Mouse (Mus musculus) embryonic facial prominence, embryonic 10.5 days (tissue): ENCODE measurements around the gene Dhx40. TPM values are rescaled to one million over a fixed set of nuclear protein-coding genes. Genes with fewer than 3 reads are reported as not detected.
A peak's percentile ranks its signal among the peaks of the same experiment; 100 is the strongest.

Experiments used
- DNase-seq: peaks from one replicate; pipeline ENCODE4 v3.0.0-alpha.2; 2017; ENCODE audit warnings: low spot score
- H3K27ac ChIP-seq: fragments of 300-500 bp; sonication (generic); replicated peaks from 2 replicates; pipeline ENCODE4 v1.5.1; 2016; ENCODE audit warnings: mild to moderate bottlenecking
- H3K27me3 ChIP-seq: fragments of 300-500 bp; sonication (generic); replicated peaks from 2 replicates; pipeline ENCODE4 v1.6.1; 2016; ENCODE audit warnings: low read depth, mild to moderate bottlenecking; ENCODE audit not compliant: poor library complexity, severe bottlenecking
- H3K36me3 ChIP-seq: fragments of 300-500 bp; sonication (generic); replicated peaks from 2 replicates; pipeline ENCODE4 v1.6.1; 2016; ENCODE audit warnings: mild to moderate bottlenecking, moderate library complexity
- H3K4me1 ChIP-seq: fragments of 300-500 bp; sonication (generic); 2 replicates; pipeline ENCODE4 v1.6.1; 2016
- H3K4me3 ChIP-seq: fragments of 300-500 bp; sonication (generic); 2 replicates; pipeline ENCODE4 v1.5.1; 2016; ENCODE audit warnings: mild to moderate bottlenecking, moderate library complexity
- H3K9me3 ChIP-seq: fragments of 300-500 bp; sonication (generic); 2 replicates; pipeline ENCODE4 v1.6.1; 2016; ENCODE audit warnings: mild to moderate bottlenecking
- WGBS: fragments of 180-500 bp; shearing (Covaris S2); methylation state at CpG from one replicate; pipeline ENCODE4 v1.1.7; 2016; 5-methylcytosine and 5-hydroxymethylcytosine counted together
- polyA plus RNA-seq: library from polyadenylated mRNA; unstranded; fragments of >200 nt; fragmentation: Nextera tagmentation; extraction: Ambion mirVana; gene quantifications from 2 replicates; pipeline ENCODE4 v1.2.1, GENCODE M21; 2016

The Dhx40 gene
- polyA plus RNA-seq = 34.6 and 36.2 TPM in 2 replicates

DNA sequence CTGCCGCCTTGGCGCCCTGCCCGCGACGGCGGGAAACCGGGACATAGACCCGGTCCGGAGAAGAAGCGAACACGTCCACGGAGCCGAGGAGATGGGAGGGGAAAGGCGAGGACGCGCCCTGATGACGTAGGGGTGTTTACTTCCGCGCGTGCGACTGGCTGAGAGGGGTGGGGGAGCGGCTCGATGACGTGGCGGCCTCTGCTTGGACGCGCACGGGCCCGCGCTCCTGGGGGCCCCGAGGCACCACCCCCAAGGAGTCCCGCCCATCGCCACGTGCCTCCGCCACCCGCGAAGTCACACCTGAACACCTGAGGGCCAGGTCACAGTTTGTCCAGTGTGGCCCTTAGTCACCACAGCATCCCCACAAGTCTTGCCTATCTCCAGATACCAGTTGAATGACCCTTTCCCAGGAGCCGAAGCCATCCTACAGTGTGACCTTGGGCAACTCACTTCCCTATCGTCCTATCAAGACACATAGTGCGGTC is at the start of gene Dhx40:
Gene Dhx40 (minus strand): TSS at position 242 of the 485 bp plus-strand sequence.
- Histone ChIP-seq H3K4me3 (peak within 1 kb of the TSS; percentile 99), H3K27me3 (no peaks in the 10 kb centered on the region), H3K9me3 (no peaks in the 10 kb centered on the region), H3K27ac (peak within 1 kb of the TSS; percentile 89), H3K36me3 (peaks cover 38% of the 10 kb centered on the region), H3K4me1 (peaks cover 12% of the 10 kb centered on the region)
- WGBS = 5% methylated on average over 40 of the region's 40 CpGs
- DNase-seq = peak; percentile 94

- Histone ChIP-seq H3K27me3 (no peaks in the 10 kb centered on the region), H3K9me3 (no peaks in the 10 kb centered on the region), H3K27ac (no peak overlapping the region), H3K4me3 (no peak overlapping the region), H3K36me3 (no peaks in the 10 kb centered on the region), H3K4me1 (peaks cover 31% of the 10 kb centered on the region)
- 82% methylated on average over 12 of the region's 12 CpGs for WGBS
- no peak for DNase-seq
These were observed 48.3 kb upstream of the Dhx40 start for GRCm38 (mm10) chr11:86855639-86856425.

- Histone ChIP-seq H3K27ac (no peak overlapping the region), H3K4me1 (peaks cover 27% of the 10 kb centered on the region), H3K9me3 (no peaks in the 10 kb centered on the region), H3K36me3 (no peaks in the 10 kb centered on the region), H3K4me3 (no peak overlapping the region), H3K27me3 (no peaks in the 10 kb centered on the region)
- no peak for DNase-seq
- 84% methylated on average over 3 of the region's 3 CpGs for WGBS
These were observed 45.5 kb upstream of the Dhx40 start for GRCm38 (mm10) chr11:86853081-86853480.

DNA sequence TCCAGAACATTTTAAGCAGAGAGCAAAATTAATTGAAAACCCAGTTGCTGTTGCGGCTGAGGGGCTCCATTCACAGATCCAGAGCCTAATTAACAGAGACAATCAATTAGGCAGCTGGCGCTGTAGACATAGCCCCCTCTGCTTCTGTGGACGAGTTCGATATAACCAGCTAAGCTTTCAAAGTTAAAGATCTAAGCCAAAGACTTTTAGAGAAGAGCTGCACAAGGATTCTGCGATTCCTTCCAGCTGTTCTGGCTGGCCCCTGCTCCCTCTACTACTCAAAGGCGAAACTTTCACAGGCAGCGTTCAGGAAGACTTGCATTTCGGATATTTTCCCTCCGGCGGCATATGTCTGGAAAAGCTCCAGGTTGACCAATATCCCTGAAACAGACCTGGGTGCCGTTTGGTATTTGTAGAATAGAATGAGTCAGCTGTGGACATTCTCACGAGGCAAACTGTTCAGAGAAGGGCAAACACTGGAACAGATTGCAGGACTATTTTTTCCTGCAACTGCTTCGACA is 45.0 kb upstream of the Dhx40 start:
- WGBS = 64% methylated on average over 13 of the region's 13 CpGs
- no peaks in the 10 kb centered on the region for H3K27me3 ChIP-seq
- no peaks in the 10 kb centered on the region for H3K36me3 ChIP-seq
- no peak for DNase-seq
- H3K4me3 ChIP-seq = no peak overlapping the region
- no peak overlapping the region for H3K27ac ChIP-seq
- no peaks in the 10 kb centered on the region for H3K9me3 ChIP-seq
- peaks cover 27% of the 10 kb centered on the region for H3K4me1 ChIP-seq

DNA sequence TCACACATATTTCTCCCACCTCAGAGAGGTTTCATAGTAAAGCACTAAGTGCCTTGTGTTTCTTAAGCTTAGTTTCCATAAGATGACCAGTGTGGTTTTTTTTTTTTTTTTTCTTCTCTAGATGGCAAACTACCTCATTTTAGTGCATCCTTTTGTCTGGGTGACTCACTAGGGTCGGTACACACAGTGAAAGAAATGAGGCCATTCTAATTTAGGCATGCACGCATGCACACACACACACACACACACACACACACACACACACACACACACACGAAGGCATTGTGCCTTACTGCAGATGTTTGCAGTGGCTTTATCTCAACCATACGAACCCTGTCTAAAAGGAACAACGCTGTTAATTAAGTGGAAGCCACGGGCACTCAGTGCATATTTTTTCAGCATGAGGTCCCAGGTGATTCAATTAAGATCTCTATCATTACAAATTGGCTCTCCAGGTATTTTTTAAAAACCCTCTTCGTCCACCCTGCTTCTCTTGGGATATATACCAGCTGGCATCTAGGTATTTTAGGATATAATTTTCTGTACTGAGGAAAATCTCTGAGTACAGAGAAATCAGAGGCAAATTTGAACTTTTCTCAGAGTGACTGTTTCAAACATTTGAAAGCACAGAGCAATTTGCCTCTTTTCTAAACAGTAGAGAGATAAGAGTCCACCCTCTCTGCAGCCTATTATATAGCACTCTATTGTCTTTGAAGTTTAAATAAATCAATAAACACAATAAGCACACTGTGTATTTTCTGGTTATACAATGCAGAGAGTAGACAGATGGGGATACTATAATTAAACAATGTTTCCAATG is 44.4 kb upstream of the Dhx40 start:
- Histone ChIP-seq H3K4me3 (no peak overlapping the region), H3K27ac (no peak overlapping the region; the same call in 1 of the 2 replicates), H3K4me1 (peaks cover 27% of the 10 kb centered on the region), H3K27me3 (no peaks in the 10 kb centered on the region), H3K36me3 (no peaks in the 10 kb centered on the region), H3K9me3 (no peaks in the 10 kb centered on the region)
- WGBS = 48% methylated on average over 7 of the region's 7 CpGs
- no peak for DNase-seq

GRCm38 (mm10) chr11:86851234-86851671 is 43.7 kb upstream of the Dhx40 start:
- Histone ChIP-seq H3K27ac (no peak overlapping the region; the same call in 1 of the 2 replicates), H3K4me3 (no peak overlapping the region), H3K4me1 (peaks cover 25% of the 10 kb centered on the region), H3K36me3 (no peaks in the 10 kb centered on the region), H3K9me3 (no peaks in the 10 kb centered on the region), H3K27me3 (no peaks in the 10 kb centered on the region)
- DNase-seq = no peak
- WGBS = 68% methylated on average over 7 of the region's 7 CpGs

DNA sequence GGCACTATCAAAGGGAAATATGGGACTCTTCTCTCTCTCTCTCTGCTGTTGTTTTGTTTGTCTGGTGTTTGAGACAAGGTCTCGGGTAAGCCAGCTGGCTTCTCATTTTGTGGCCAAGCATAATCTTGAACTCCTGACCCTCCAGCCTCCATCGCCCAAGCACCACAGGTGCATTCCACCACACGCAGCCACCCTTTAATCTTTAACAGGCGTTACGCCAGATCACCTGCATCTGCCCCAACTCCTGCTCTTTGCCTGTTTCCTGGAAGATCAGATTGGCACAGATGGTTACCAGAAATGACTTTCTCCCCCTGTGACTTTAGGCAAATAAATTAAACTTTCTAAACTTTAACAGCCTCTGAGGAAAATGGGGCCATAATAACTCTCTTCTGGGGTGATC is 36.3 kb upstream of the Dhx40 start:
- Histone ChIP-seq H3K27me3 (no peaks in the 10 kb centered on the region), H3K4me3 (no peak overlapping the region), H3K36me3 (no peaks in the 10 kb centered on the region), H3K27ac (no peak overlapping the region), H3K9me3 (no peaks in the 10 kb centered on the region), H3K4me1 (peaks cover 18% of the 10 kb centered on the region)
- no peak for DNase-seq
- 74% methylated on average over 5 of the region's 5 CpGs for WGBS

- no peak overlapping the region for H3K27ac ChIP-seq
- H3K36me3 ChIP-seq = no peaks in the 10 kb centered on the region
- H3K4me3 ChIP-seq = no peak overlapping the region
- no peak for DNase-seq
- H3K27me3 ChIP-seq = no peaks in the 10 kb centered on the region
- H3K9me3 ChIP-seq = no peaks in the 10 kb centered on the region
- WGBS = 85% methylated on average over 8 of the region's 8 CpGs
- H3K4me1 ChIP-seq = peaks cover 18% of the 10 kb centered on the region
These were observed 33.7 kb upstream of the Dhx40 start for GRCm38 (mm10) chr11:86841261-86841660.

DNA sequence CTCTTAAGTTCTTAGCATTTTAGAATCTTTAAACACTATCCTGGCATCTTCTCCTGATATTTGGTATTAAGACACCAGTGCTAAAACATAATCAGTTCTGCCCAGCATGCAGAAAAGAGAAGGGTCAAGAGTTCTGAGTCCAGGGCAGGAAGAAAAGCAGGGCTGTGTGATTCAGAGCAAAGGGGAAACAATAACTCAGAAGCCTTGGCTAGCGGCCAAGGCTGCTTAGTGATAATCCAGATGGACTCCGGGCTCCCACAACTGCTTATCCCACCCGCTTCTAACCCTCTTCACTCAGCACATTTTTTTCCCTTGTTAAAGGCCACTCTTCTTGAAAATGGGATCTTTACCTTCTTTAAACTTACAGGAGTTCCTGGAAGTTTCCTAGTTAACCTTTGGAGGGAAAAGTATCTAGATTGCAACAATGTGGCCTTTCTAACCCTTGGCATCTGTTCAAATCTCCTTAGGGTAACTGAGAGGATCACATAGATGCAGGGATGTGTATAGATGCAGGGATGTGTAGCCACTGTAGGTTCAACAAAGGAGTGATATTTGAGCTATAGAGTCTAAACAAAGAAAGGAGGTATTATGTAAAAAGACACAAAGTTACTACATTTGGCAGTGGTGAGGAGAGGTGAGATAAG is 33.1 kb upstream of the Dhx40 start:
- 41% methylated on average over 3 of the region's 3 CpGs for WGBS
- Histone ChIP-seq H3K4me1 (peaks cover 18% of the 10 kb centered on the region), H3K27ac (no peak overlapping the region), H3K4me3 (no peak overlapping the region), H3K36me3 (no peaks in the 10 kb centered on the region), H3K9me3 (no peaks in the 10 kb centered on the region), H3K27me3 (no peaks in the 10 kb centered on the region)
- DNase-seq = no peak

- Histone ChIP-seq H3K9me3 (no peaks in the 10 kb centered on the region), H3K27me3 (no peaks in the 10 kb centered on the region), H3K36me3 (no peaks in the 10 kb centered on the region), H3K4me1 (peaks cover 18% of the 10 kb centered on the region), H3K27ac (no peak overlapping the region), H3K4me3 (no peak overlapping the region)
- no peak for DNase-seq
- 69% methylated on average over 7 of the region's 7 CpGs for WGBS
These were observed 32.3 kb upstream of the Dhx40 start for GRCm38 (mm10) chr11:86839716-86840447.

DNA sequence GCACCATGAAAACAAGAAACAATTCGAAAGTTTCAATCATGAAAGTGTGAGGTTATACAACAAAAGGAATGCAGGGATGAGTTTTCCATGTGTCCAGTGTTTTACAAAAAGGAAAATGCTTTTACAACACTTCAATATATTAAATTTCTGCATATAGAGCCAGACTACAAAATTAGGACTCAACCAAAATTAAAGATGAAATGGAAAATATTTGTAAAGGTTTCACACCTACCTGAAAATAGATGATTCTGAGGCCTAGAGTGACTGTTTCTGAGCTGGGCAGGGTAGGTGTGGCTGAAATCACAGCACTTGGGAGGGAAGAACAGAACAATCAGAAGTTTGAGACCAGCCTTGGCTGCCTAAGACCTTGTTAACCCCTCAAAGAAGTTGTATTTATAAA is 31.2 kb upstream of the Dhx40 start:
- WGBS = 78% methylated on average over 1 of the region's 1 CpGs
- no peaks in the 10 kb centered on the region for H3K36me3 ChIP-seq
- H3K27me3 ChIP-seq = no peaks in the 10 kb centered on the region
- no peak for DNase-seq
- no peaks in the 10 kb centered on the region for H3K9me3 ChIP-seq
- peaks cover 18% of the 10 kb centered on the region for H3K4me1 ChIP-seq
- no peak overlapping the region for H3K4me3 ChIP-seq
- no peak overlapping the region for H3K27ac ChIP-seq

DNA sequence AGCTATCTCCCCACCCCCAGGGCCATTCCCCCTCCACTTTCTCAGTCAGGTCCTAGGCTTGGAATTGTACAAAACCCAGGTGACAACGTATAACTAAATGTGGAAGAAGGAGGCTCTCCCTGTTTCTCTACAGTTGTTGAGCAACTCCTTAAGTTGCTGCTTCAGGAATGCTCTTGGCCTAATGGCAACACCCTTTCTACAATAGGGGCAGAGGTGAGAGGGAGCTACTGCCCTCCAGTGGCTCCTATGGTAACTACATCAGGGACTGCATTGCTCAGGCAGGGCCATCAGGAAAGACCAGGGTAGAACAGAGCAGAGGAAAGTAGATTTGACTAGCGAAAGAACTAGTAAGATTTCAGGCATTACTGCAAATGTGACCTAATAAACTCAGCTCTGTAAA is 28.8 kb upstream of the Dhx40 start:
- 44% methylated on average over 2 of the region's 2 CpGs for WGBS
- H3K36me3 ChIP-seq = no peaks in the 10 kb centered on the region

More for the DNA sequence above, 28.8 kb upstream of the Dhx40 start:
- Histone ChIP-seq H3K9me3 (no peaks in the 10 kb centered on the region), H3K27ac (no peak overlapping the region), H3K27me3 (no peaks in the 10 kb centered on the region), H3K4me3 (no peak overlapping the region), H3K4me1 (peaks cover 18% of the 10 kb centered on the region)
- peak; percentile 69 for DNase-seq
